Mouse (Mus musculus) B cell, adult 2 months (primary cell): ENCODE results near the gene Rreb1.

Experiments
- DNase-seq, 2 experiments: peaks; one replicate each; pipeline ENCODE4 v3.0.0; 2022

Rreb1 gene

DNA sequence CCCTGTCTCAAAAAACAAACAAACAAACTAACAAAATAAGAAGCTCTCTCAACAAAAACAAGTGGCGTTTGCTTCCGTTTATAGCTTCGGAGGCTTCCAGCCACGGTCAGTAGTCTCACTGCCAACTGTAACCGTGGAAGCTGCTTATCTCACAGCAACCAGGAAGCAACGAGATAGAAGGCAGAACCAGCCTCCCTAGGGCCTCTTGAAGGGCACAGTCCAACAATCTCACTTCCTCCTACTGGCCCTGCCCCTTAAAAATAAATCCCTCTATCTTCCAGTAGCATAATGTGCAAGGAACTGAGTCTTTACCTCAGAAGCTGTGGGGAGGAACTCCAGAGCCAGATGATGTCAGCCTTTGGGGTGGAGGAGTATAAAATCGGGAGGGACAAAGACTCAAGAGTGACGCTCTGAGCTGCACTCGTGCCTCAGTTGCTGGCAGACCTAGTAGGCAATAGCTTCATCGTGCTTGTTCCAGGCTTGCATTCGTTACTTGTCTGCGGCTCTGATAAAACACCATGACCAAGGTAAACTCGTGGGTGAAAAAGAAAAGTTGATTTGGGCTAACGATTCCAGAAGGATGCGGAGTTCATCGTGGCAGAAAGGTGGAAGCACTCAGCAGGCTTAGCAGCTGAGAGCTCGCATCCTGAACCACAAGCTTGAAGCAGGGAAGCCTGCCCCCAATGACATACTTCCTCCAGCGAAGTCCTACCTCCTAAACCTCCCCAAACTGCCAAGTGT lies 180.5 kb downstream of the Rreb1 start:
- DNase-seq: peak; percentile 64 to 73

DNA sequence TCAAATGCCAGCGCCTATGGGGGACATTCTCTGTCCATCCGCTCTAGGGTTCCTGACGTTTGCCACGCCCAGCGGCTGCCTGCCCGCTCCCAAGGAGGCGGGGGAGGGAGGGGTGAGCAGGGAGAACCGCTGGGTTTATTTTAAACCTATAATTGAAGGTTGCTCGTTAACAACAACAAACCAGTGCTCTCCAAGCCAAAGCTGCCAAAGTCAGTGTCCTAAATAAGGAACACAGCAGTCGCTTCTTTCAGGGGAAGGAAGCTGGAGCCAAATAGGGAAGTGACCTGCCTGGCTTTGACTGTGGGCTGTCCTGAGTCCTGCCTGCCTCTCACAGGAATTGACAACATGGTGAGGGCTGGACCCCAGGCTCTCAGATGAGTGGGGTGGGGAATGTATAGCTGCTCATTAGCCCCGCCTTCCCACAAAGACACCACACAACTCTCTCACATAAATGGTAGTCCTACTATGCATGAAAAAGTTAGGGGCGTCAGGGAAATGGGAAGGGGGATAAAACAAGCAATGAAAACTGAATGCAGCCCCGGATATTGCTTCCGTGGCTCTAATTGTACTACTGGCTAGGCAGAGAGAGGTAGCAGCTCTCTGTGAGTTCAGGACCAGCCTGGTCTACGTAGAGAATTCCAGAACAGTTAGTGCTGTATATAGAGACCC lies 181.2 kb downstream of the Rreb1 start:
- peak; percentile 35 to 41 for DNase-seq

DNA sequence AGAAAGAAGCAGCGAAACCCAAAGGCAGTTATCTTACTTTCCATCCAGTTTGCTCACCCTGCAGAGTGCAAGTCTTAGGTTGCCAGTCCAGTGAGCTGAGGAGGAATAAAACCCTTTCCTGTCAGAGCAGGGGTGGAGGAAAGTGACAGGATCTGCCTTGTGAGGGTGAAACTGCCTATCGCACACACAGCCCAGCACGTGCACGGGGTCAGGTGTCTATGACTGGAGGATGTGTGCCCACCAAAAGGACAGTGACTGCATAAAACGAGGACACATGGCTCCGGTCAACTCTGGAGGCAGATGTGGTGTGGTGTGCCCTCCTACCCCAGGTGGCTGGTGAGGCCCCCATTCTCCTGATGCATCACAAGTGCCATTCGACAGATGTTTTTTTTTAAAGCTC lies 181.7 kb downstream of the Rreb1 start:
- DNase-seq: peak in 1 of 2 experiments; percentile 19

DNA sequence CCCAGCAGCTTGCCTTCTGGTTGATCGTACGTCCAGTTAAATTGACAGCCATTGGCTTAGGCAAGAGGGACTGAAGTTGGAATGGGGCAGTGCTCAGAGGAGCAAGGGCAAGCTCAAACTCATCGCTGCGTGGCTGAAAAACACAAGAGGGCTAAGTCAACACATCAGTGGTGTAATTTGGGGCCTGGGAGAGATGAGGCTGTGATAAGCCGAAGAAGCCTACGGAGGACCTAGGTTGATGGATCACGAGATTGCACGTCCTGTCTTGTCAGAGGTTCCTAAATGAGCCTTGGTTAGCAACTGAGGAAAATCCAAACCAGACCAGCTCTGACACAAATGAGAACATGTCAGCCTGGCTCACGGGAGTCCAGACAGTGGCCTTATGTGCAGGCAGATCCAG lies 184.3 kb downstream of the Rreb1 start:
- DNase-seq: no peak

DNA sequence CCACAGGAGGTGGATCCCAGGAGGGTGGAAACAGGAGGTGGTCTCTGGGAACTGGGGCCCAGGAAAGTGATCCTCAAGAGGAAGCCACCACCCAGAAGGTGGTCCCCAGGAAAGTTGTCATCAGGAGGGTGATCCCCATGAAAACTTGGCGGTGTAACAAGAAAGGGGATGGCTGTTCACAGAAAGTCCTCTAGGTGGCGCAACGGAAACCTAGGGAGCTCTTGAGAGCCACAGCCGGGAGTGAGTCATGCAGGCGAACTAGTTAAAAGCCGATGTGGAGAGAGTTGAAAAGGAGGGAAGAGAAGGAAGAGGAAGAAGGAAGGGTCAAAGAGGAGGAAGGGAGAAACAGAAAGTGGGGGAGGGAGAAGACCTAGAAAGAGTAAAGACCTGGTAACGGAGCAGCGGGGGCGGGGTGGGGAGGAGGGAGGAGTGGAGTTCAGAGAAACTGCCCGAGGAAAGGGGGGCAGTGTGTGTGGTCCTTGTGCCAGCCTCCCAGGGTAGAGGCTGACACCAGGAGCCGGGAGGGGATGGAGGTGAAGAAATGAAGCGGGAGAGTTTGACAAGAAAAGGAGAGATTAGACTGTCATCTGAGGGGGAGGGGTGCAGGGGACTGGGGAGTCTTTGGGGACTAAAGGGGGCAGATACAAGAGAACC lies 185.3 kb downstream of the Rreb1 start:
- DNase-seq: peak; percentile 78

DNA sequence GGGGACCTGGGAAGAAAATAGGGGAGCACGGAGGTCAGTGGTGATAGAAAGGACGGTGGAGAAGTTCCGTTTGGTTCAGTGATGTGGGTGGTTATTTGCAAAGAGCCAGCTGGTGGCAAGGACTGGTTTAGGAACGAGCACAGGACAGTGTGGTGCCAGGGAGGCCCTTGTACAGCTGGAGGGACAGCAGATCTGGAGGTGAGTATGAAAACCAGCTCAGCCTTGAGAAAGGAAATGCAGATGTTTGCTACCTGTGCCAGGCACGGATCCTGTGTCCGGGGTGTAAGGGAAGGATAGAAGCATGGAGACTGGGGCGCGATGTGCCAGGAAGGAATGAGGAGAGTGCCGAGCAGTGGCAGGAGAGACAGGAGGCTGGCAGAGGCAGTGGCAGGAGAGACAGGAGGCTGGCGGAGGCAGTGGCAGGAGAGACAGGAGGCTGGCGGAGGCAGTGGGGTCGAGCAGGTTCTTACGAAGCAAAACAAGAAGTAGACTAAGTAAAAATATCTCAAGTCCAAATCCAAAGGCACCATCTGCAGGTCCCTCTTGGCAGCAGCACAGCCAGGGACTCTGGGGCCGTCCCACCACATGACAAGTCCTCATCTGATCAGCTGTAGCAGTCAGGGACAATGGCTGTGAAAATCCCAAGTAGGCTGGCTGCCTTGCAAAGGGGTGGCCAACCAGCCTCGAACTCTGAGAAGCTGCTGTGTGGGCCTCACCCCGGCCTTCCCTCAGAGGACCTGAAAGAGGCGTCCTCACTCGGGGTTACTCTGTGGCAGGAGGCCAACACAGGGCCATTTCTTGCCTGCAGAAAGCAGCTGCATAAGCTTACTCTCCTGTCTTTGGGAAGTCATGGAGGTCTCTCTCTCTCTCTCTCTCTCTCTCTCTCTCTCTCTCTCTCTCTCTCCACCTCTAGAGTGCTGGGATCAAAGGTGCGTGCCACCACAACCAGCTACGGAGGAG lies 186.2 kb downstream of the Rreb1 start:
- no peak for DNase-seq

GRCm38 (mm10) chr13:37965126-37965914 lies 187.1 kb downstream of the Rreb1 start:
- DNase-seq: peak; percentile 41 to 46

DNA sequence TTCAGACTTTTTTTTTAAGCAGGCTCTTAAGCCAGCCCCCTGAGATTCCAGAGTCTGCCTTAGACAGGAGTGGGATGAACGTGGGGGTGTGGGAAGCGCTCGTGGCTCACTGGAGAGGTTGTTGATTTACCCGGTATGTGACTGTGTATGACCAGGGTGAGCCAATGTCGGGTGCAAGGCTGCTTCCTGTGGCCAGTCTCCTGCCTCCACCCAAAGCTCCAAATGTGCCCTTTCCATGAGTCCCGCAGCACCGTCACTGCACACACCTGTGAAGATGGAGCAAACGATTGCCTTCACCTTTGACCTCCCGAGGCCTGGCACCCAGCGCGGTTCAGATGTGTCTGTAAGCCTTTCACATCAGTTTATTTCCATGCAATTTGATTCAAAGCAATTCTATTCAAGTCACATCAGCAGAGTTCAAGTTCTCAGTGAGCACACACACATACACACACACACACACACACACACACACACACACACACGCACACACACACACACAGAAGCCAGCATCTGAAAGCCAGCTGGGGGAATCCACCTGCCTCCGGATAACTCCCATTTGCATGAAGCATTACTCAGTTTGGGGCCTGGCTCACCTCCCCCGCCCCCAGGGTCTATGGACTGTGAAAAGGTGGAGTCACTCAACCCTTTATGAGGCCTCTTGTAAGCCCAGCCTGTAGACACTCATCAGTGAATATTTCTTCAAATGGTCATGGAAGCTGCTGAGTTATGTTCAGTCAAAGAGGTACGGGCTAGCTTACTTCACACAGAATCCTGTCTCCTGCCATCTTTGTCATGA lies 188.3 kb downstream of the Rreb1 start:
- peak; percentile 51 to 61 for DNase-seq

GRCm38 (mm10) chr13:37967052-37967437 lies 188.8 kb downstream of the Rreb1 start:
- DNase-seq: no peak

GRCm38 (mm10) chr13:37967565-37967964 lies 189.4 kb downstream of the Rreb1 start:
- no peak for DNase-seq

- DNase-seq: peak; percentile 94 to 95
These were observed 191.1 kb downstream of the Rreb1 start for GRCm38 (mm10) chr13:37969337-37969736.

DNA sequence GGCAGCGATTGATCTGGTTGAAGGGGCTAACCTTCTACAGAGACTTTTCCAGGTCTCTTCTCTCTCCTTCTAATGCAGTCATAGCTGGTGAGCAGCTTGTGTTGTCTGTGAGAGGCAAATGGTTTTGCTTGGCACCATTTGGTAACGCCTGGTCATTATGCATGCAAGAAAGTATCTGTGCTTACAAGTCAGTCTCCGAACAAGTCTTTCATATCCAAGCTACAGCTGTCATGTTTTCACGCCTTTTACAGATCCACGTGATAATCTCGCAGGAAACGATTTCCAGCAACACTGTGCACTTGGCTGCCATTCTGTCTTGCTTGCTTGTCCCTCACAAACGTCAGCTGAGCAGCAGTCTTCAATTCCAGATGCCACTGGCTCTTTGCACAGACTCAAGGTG lies 191.8 kb downstream of the Rreb1 start:
- DNase-seq: no peak

DNA sequence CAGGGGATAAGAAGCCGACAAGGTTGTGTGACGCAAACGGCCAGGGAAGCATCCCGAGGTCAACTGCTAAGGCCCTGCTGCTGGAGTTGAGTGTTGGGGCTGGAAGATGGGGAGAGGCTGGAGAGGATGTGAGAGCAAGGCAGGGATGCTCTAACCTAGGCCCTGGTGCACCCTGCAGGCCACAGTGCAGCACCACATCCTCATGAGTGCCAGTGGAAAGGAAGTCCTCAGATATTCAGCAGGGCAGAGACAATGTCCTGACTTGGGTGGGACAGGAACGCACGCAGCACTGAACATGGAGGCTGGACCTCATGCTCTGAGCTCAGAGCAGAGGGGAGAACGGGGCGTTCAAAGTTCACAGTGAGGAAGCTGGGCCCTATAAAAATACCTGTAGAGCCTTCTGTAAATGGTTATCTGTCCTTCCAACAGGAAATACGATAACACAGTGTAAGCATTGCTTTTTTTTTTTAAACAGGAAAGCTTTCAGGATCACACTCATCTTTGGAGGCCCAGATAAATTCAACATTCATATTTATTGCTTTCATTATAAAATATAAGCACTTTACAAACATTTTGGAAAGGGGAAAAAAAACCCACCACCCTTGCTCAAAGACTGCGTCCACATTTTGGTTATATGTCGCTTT lies 192.8 kb downstream of the Rreb1 start:
- no peak for DNase-seq

GRCm38 (mm10) chr13:37974036-37974435 lies 195.8 kb downstream of the Rreb1 start:
- no peak for DNase-seq

- no peak for DNase-seq
These were observed 196.5 kb downstream of the Rreb1 start for GRCm38 (mm10) chr13:37974731-37975130.

DNA sequence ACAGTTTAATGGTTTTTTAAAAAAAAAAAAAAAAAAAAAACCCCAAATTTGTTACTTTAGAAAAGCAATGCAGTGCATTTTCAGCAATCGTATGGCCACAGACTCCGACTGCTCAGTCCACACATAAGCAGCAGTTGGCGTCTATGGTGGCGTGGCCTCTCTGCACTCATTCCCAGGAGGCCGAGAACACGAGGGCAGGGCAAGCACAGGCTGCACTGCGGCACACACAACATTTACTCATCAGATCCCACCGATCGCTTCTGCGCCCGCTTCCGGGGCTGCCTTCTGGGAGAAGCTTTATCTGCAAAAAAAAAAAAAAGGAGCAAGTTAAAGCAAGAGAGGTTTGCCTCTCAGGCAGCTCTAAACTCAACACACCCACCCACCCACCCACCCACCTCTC lies 201.3 kb downstream of the Rreb1 start:
- DNase-seq: no peak

DNA sequence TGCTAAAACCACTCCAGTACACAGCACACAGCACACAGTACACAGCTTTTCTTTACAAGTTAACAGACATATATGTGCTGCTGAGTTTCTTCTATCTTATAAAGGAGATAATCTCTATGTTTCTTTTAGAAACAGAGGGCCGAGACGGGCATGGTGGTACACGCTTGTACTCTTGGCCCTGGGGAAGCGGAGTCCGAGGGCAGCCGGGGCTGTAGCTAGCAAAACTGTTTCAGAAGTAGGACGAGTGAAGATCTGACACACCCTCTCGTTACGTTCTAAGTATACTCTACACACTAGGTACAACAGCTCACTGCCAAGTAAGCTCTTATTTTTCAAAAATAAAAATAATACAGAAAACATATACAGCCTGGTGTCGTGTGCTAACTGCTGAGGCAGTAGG lies 202.1 kb downstream of the Rreb1 start:
- no peak for DNase-seq

DNA sequence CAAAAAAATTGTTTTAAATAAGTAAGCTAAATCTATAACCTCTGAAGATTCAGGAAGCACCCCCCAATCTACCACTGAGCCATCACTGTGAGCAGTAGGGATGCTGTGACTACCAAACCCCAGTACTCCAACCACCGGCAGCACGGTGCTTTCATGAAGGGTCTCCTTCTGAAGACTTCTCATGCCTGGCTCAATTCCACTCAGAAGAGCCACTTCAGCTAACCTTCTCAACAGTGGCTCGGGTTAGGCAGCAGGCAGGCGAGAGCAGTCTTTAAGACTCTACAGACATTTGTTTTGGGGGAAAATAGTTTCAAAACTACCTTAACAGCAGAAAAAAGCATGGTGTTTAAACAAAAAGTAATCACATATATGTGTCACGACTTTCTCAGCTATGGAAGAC lies 202.9 kb downstream of the Rreb1 start:
- DNase-seq: no peak

GRCm38 (mm10) chr13:37986166-37986565 lies 208.0 kb downstream of the Rreb1 start:
- DNase-seq: no peak

DNA sequence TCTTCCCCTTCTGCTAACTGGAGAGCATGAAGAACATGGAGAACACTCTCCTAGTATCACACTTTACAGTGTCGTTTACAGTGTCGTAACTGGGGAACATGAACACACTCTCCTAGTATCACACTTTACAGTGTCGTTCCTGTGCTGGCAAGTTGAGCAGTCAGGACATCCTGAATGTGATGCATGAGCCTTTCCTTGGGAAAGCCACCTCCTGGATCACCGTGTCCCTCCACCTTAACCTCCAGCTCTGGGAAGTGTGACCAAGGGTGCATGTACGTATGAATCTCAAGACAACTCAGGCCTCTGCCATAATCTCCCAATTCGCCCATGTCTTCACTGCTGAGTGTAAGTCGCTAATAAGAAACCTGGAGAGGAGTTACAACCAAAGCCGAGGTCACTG lies 211.5 kb downstream of the Rreb1 start:
- no peak for DNase-seq
